Mouse (Mus musculus) thymus, postnatal 25 days (tissue): Measurements from ENCODE around the gene Plpp7.

Source experiments
- DNase-seq: peaks from one replicate; pipeline ENCODE4 v3.0.0; 2022

Plpp7 gene

DNA sequence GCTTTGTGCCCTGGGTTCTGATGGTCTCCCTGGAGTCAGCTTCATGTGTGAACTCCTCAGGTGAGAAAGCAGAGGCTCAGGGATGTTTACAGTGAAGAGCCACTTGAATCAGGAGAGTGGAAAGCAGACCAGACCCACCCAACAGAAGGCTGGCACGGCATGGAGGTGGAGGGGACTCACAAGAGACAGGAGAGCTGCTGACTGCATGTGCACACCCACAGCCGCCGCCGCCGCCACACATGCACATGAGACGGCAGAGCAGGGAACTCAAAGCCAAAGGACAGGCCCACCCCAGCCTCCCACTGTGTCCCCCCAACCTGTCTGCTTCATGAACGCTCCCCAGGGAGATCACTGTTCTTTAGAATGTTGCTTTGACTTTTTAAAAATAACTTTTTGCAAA, 8.8 kb downstream of the Plpp7 start:
- no peak for DNase-seq

DNA sequence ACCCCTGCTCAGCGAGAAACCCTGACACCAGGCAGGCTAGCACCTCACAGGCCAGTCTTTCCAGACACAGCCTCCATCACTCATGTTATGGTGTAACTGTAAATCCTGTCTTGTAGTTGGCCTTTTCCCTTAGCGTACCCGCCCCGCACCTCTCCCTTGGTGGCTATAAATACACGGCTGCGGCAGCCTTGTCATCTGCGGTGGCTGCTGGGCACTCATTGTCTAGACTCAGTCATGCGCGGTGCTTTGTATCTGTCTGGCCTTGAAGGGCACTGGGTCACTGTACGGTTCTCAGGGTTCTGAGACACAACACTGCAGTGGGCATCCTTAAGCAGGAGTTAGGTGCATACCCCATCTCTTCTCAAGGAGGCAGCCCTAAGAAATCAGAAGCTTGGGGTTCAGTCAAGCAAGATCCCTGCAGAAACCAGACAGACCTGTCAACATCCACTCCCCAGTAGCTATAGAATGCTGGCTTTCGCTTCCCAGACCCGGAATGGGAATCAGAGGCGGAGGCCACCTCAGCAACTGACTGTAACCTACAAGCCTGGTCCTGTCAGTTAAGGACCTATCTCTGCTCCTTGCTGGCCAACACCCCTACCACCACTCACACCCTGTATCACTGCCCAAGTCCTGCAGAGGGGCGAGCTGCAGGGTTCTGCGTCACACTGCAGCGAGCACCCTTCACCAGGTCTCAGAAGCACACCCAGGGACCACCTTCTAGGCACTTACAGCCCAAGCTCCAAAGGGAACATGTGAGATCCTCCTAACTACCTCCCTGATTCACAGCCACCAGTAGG, 10.0 kb downstream of the Plpp7 start:
- no peak for DNase-seq

GRCm38 (mm10) chr2:32105930-32106329, 10.6 kb downstream of the Plpp7 start:
- DNase-seq: no peak

- DNase-seq: no peak
Observed at GRCm38 (mm10) chr2:32111268-32111667, 15.9 kb downstream of the Plpp7 start.

DNA sequence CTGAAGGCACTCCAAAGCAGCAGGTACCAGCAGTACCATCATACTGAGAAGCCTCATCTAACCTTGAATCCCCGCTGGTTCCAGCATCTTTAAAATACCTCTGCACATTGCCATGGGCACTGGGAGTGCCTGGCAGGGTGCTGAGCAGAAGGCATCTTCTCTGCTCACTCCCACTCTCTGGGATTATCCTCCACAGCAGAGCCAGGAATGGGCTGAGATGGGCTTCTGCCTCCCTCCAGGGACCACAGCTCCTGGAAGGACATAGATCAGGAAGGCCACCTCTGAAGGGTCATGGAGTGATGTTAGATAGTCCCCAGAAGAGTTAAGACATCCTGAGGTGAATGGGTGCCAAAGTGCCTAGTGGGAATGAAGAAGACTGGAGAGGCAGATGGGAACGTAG, 17.2 kb downstream of the Plpp7 start:
- no peak for DNase-seq

GRCm38 (mm10) chr2:32115851-32116268, 20.5 kb downstream of the Plpp7 start:
- DNase-seq: no peak

DNA sequence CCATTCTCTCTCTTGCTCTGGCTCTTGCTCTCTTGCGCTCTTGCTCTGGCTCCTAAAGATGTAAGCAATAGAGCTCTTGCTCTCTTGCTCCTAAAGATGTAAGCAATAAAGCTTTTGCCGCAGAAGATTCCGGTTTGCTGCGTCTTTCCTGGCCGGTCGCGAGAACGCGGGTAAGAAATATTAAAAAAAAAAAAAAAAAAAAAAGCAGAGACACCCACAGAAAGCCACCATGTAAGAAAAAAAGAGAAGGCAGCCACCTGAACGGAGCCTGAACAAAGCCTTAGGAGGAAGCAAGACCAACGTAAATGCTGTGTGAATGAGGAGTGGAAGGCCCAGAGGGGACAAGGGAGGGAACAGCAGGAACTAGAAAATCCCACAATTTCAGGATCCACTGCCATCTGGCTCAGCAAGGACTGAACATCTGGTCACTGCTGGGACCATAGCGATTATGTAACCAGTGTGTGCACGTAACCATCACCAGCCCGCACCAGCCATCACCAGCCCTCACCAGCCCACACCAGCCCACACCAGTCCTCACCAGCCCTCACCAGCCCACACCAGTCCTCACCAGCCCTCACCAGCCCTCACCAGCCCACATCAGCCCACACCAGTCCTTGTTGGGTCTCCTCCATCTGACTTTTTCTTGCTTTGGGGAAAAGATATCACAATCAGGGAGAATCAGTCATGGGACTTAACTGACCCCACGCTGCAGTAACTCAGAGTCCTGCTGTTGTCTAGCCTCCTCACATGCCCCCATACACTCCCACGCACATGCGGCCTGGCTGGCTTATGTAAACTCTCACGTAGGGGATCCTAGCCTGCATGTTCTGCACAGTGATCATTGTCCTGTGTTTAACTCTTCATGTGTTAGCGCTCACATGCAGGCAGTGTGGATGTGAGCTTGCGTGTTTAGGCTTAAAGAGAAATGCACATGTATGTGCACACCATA, 24.7 kb downstream of the Plpp7 start:
- no peak for DNase-seq

DNA sequence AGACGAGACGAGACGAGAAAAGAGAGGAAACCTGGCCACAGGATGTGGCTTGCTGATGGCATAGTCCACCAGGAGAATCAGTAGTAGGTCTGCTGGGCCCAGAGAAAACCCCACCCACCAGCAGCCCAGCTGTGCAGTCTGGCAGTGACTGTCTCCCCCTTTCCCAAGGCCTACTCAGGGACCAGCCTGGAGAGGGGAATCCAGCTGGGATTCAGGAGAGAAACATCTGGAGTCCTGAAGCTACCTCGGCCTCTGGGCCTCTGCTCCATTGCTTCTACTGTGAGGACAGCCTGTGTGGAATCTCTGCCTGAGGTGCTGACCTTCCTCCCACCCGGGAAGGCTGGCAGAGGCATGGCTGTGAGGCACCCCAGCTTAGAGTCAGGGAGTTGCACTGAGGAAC, 25.8 kb downstream of the Plpp7 start:
- peak; percentile 53 for DNase-seq

GRCm38 (mm10) chr2:32121785-32122184, 26.5 kb downstream of the Plpp7 start:
- no peak for DNase-seq

DNA sequence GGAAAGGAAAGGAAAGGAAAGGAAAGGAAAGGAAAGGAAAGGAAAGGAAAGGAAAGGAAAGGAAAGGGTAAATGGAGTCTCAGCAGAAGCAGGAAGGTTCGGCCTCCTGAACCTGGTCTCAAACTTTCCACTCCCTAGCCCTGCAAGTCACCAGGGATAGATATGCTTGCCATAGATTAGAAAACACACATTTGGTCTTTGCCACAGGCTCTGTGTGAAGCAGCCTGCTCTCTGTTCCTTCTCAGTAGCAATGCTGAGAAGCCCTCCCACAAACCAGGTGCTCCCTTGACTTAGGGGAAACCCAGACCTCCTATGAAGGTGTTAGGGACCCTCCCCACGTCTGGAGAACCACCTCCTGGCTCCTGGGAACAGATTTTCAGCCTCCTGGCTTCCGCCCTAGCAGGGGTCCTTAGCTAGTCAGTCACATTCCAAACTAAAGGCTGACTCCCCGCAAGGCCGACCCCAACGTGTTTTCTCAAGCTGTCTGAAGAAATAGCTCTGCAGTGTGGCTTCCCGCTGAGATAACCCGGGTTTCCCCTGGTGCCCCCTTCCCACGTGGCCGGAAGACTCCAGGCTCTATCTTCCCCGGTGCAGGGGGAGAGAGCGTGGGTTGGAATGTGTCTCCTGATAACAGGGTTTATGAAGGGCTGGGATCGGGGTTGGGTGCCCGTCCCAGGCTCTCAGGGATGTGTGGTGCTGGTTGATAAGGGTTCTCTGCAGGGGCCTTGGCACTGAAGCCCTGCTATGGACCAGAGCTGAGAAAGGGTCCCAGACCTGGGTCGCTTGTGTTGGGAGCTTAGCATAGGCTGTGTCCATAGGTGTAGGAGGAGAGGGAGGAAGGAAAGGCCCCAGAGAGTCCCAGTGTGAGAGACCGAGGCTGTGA, 32.6 kb downstream of the Plpp7 start:
- DNase-seq: peak; percentile 42

DNA sequence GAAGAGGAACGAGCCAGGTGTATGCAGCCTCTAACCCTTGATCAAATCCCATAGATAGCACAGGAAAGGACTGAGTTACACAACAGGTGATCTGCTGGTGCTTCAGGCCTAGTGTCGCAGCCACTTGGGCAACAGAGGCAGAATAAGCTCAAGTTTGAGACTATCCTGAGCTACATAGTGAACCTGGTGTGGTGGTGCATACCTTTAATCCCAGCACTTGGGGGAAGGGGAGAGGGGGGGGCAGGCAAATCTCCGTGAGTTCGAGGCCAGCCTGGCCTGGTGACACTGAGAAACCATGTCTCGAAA, 33.2 kb downstream of the Plpp7 start:
- DNase-seq: no peak

- DNase-seq: no peak
Observed at GRCm38 (mm10) chr2:32129383-32130074, 34.2 kb downstream of the Plpp7 start.

- peak; percentile 69 for DNase-seq
Observed at GRCm38 (mm10) chr2:32130435-32130834, 35.1 kb downstream of the Plpp7 start.

DNA sequence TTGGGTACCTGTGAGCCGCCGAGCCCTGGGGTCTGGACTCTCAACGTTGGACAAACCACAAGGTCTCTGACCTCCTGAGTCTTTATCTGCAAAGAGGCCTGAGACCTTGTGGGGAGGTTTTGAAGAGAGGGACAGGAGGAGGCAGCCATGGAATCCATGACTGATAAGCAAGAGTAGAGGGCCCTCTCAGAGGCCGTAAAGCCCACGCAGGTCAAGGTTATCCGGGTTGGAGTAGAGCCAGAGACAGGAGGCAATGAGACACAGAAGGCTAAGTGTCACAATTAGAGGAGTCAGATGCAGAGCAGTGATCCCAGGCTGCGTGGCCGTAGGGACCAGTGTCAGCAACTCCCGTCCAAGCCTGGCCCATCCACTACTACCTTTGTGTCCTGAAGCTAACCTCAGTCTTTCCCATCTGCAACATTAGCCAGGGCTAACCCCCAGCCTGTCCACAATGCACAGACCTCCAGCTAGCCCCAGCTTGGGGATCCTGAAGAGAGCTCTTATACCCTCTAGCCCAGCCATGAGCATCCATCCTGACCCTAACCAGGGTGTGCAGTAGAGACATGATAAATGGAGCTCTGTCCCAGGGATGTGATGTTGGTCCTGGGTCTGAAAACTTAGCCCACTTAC, 36.0 kb downstream of the Plpp7 start:
- DNase-seq: no peak

DNA sequence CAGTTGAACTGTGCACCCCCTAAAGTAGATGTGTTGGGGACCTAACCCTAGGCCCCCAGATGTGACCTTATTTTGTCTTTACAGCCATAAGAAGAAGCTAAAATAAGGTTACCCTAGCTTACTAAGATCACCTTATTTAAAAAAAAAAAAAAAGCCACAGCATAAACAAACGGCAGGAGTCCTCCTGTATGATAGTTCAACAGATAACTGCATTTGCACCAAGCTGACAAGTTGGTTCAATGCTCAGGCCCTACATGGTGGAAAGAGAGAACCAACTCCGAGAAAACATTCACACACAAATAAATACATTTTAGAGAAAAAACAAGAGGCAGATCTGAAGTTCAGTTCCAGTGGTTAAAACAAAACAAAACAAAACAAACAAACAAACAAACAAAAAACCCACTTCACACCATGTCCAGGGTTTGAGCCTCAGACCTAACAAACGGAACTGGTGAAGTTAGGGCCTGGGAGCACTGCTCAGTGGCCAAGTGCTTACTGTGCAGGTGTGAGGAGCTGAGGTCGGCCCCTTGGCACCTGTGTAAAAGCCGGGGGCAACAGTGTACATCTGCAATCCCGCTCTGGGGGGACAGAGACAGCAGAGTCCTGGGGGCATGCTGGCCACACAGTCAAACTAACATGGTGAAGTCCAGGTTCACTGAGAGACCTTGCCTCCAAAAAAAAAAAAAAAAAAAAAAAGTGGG, 36.7 kb downstream of the Plpp7 start:
- no peak for DNase-seq

DNA sequence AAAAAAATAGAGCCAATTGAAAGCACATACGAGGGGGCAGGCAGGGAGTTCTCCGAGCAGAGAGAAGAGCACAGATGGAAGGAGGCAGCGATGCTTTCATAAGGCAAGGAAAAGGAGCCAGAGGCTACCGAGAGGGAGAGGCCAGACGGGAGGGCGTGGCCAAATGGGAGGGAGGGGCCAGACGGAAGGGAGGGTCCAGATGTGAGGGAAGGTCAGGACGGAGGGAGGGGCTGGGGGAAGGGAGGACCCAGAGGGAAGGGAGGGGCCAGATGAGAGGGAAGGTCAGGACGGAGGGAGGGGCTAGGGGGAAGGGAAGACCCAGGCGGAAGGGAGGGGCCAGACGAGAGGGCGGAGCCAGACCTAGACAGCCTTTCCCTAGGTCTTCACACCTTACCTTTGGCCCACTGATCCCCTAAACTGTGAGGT, 37.3 kb downstream of the Plpp7 start:
- no peak for DNase-seq

GRCm38 (mm10) chr2:32134039-32134438, 38.7 kb downstream of the Plpp7 start:
- DNase-seq: peak; percentile 95

GRCm38 (mm10) chr2:32137667-32138266, 42.4 kb downstream of the Plpp7 start:
- DNase-seq: peak; percentile 93

DNA sequence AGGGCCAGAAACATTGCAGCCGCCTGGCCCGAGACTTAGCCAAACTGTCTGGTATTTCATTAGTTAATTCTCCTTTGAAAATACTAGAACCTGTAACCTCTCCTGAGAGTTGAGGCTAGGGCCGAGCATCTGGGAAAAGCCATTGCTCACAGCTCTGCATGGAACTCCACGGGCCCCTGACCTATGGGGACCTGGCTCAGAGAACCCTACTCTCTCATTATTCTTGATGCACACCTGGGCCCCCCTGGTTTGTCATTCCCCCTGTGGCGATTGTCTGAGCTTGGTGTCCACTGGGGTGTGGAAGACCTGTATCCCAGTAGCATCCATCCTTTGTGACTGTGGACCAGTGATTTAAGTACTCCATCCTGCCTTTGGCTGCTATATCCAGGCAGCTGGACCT, 44.0 kb downstream of the Plpp7 start:
- no peak for DNase-seq

GRCm38 (mm10) chr2:32140498-32140934, 45.2 kb downstream of the Plpp7 start:
- no peak for DNase-seq

DNA sequence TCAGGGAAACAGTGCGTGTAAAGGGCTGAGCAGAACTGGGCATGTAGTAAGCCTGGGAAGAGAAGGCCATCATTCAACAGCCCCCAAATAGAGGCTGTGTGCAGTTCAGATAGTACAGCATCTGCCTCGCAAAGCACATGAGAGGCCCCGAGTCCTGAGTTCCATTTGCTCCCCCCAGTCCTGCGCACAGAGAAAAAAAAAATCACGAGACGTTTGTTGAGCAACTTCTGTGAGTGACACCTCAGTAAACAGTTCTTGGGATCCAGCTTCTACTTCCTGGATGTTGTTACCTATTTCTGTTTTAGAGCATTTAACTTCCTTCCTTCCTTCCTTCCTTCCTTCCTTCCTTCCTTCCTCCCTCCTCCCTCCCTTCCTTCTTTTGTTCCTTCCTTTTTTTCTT, 46.3 kb downstream of the Plpp7 start:
- no peak for DNase-seq
